Mouse (Mus musculus): ENCODE data around the gene Hoxa7.
A peak's percentile ranks its signal among the peaks of the same experiment; 100 is the strongest.

Gene Hoxa7

DNA sequence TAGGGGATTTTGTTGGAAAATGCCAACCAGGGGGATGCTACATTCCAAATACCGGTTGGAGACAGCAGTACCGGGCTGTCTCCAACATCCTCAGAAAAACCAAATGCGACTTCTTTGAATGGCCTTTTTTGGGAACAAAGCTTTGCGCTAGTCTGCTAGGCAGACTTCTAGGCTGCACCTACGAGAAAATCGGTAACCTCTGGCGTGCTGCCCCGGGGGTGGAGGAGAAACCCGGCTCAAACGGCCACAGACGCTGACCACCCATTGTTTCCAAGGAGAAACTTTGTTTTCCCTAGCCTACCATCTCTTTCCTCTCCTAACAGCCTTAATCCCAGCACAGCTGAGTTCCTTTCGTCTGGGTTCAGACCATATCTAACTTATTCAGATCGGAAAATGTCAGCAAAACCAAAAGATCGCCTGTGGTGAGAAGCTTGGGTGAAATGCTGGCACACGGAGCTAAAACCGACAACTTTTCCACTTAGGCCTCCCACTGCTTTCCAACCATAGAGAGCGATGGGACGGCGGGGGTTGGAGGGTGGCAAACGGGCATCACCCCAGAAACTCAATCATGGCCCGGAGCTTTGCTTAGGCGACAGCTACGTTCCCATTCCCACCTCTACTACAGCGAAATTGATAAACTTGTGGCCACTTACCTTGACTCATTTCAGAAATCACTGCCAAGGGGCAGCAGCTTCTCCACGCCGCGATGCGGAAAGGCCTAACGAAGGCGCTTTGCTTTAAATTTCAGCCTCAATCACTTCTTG, 18.2 kb upstream of the Hoxa7 start:
- peak; percentile 46 for DNase-seq (ENCODE audit: low spot score)

- DNase-seq (ENCODE audit: low spot score): peak; percentile 12
Measured at GRCm38 (mm10) chr6:52238976-52239375, 17.3 kb upstream of the Hoxa7 start.

- DNase-seq (ENCODE audit: low spot score): peak; percentile 30
Measured at GRCm38 (mm10) chr6:52238155-52238545, 16.5 kb upstream of the Hoxa7 start.

DNA sequence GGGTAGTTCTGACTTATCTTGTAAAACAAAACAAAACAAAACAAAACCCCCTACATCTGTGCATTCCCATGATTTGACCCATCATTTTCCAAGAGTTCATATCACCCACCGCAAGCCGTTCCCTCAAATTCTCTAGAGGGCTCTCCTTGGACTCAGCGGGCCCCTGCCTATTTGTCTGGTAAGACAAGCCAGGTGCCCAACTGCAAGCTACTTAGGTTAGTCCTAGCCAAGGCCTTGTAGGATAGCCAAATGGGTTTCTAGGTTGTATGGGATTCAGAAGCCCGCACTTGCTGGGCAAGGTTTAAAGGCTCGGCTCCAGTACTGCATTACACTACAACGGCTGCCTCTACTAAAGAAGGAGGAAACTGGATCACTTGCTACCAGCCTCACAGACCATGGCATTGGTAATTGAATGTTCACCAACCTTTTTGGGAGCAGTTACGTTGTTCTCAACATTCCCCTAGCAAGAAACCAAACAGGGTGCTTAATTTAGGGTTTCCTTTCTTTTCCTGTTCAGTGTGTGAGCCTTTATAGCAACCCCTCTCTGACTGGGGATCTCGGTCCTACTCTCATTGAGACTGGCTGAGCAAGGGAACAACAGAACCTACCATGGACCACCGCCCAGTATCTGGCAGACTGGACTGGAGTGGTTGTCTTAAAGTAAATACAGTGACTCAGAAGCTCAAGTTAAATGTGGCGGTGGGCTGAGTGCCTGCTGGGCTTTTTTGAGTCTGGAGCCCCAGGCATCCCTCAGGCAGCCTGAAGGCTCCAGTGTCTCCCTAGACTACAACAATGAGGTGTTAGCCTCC, 15.9 kb upstream of the Hoxa7 start:
- peak; percentile 58 for DNase-seq (ENCODE audit: low spot score)

GRCm38 (mm10) chr6:52236806-52237205, 15.2 kb upstream of the Hoxa7 start:
- DNase-seq (ENCODE audit: low spot score): peak; percentile 29

DNA sequence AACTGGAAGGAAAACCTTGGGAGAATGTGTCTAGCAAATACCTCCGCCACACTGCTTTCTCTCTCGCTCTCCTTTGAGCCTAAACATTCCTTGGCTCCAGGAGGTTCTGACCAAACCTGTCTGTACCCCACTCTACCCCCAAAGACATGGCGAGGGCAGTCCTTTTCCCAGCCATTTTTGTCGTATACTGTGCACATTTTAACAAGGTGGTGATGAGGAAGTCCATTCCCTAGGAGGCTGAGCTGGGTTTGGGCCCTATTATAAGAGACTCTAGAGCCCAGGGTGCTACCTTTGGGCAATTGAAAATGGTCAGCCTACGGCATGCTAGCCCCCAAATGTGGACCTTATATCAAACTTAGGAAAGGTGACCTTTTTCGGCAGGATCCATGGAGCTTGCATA, 14.2 kb upstream of the Hoxa7 start:
- no peak for DNase-seq (ENCODE audit: low spot score)

- DNase-seq (ENCODE audit: low spot score): peak; percentile 8
Measured at GRCm38 (mm10) chr6:52235267-52235666, 13.6 kb upstream of the Hoxa7 start.

GRCm38 (mm10) chr6:52234428-52235140, 12.9 kb upstream of the Hoxa7 start:
- peak; percentile 80 for DNase-seq (ENCODE audit: low spot score)

GRCm38 (mm10) chr6:52233546-52234427, 12.1 kb upstream of the Hoxa7 start:
- DNase-seq (ENCODE audit: low spot score): peak; percentile 90

DNA sequence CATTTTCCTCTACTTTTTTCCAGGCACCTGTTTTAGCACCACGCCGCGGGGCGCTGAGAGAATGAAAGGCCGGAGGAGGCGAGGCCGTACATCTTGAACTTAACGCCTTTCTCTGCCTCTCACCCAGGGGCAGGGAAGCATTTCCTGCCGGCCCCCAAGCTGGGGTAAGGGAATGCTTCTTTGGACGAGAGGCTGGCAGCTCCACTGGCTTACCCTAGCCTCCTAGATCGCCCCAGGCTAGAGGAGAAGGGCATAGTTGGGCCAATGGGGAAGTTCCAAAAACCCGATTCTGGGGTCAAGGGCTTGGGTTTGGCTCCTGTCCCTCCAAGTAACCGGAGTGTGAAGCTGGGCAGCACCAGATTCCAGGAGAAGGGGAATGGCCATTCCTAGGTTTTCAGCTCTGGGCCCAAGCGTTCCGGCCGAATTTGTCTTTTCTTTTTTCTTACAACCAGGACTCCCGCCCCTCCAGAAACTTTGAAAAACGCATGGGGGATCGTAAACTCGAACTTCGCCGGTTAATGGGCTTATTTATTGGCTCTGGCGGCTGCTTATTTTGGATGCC, 11.4 kb upstream of the Hoxa7 start:
- DNase-seq (ENCODE audit: low spot score): peak; percentile 34

DNA sequence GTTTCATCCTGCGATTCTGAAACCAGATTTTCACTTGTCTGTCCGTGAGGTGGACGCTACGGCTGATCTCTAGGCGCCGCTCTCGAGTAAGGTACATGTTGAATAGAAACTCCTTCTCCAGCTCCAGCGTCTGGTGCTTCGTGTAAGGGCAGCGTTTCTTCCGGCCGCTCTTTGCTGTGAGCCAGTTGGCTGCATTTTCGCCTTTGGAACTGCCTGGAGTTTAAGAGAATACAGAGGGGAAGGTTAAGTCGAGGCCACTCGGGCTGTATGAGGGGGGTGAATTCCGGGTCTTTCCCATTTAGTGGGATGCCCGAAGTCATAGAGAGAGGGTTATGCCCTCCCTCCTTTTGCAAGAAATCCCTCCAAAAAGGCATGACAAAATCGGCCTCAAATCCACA, 10.9 kb upstream of the Hoxa7 start:
- DNase-seq (ENCODE audit: low spot score): peak; percentile 59

- peak; percentile 54 for DNase-seq (ENCODE audit: low spot score)
Measured at GRCm38 (mm10) chr6:52231885-52232567, 10.4 kb upstream of the Hoxa7 start.

- DNase-seq (ENCODE audit: low spot score): peak; percentile 67
Measured at GRCm38 (mm10) chr6:52230516-52231165, 9.0 kb upstream of the Hoxa7 start, which contains the start of gene Hoxa9. Hoxa9 (minus strand) TSS chr6:52231089.

DNA sequence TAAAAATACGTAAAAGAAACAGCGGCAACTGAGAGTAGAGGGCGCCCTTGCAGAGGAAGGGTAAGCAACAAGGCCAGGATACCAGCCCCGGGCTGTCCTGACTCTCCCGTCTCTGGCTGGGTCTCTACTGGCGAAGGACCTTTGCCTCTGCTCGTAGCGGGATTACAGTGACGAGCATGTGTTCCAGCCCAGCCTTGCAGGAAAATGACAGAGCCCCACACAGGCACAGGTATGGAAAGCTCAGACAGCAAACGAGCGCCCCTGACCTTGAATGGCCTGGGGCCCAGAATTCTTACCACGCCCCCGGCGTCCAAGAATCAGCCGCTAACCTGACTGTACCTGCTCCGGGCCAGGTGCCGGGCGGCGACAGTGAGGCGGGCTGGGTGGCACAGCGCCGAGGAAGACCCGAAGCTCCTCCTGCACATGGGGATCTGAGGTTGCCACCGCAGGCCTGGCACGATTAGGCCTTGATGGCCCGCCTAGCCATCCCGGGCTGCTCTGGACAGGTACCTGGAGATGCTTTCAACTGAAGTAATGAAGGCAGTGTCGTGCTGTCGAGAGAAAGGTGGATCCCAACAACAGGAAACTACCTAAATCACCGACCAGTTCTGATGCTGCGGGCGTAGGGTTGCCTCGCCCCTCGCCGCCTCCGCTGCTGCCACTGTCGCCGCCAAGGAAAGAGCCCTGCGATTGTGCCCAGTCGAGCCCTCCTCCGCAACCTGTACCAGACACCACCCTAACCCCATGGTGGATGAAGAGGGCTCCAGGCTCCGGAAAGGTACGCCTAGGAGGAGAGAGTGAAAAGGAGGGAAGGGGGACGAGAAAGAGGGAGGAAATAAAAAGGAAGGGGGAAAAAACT, 8.1 kb upstream of the Hoxa7 start:
- no peak for DNase-seq (ENCODE audit: low spot score)

DNA sequence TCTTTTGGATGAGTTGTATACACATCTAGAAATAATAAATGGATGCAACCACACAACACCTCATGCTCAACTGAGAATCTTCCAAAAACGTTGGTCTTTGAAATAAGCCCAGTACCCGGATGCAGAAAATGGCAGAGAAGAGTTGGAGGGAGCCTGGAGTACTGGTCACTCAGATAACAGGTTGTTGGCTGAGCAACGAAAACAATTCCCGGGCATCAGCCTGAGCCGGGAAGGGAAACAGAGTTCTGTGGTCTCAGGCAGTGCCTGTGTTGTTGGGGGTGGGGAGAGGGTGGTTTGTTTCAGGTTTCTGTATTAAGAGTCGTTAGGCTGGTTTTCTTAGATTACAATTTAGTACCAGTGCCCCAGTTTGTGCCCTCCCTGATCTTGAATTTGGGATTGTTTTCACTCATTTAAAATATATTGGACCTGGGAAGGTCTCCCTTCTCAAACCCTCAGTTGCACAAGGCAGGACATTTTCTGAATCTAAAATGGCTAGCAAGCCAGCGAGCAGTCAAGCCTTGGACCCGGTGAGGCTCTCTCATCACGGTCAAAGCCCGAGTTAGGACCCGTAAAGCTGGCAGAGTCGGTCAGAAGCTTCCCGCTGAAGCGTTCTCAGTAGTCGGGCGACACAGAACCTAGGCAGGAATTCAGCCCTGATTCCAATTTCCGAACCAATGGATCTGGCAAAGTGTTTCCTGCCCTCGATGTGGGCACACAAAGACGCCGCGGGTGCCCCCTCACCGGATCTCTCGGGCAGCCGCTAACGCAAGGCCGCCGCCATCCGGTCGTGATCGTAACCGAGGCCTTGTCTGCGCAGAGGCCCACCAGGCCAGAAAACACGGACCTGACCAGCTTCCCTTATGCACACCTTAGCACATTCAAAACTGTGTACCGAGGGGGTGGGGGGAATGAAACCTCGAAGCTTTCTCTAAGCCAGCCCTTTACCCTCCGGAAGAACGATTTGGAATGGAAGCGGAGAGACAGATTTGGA, 7.1 kb upstream of the Hoxa7 start:
- DNase-seq (ENCODE audit: low spot score): no peak

GRCm38 (mm10) chr6:52227470-52228222, 6.0 kb upstream of the Hoxa7 start:
- no peak for DNase-seq (ENCODE audit: low spot score)

All from urinary bladder, postnatal 14 days (tissue).